Mouse (Mus musculus): Measurements from ENCODE around the gene Brms1l.

GRCm38 (mm10) chr12:55832961-55833360 is 3.2 kb upstream of the Brms1l start:
- TF ChIP-seq RCOR1 (IDR thresholded peaks at IDR 0.05; ENCODE audit: low read depth, low read length) (no peak), POLR2A (IDR thresholded peaks at IDR 0.05; ENCODE audit: control insufficient read depth in 1 of 2, insufficient read depth in 1 of 2, low read depth in 1 of 2, low read length in 2 of 2, poor library complexity in 1 of 2) (no peak), RAD21 (IDR thresholded peaks at IDR 0.05; ENCODE audit: low read depth, low read length) (no peak), POLR2AphosphoS5 (IDR thresholded peaks at IDR 0.05; ENCODE audit: borderline replicate concordance, low read depth, low read length) (no peak), CTCF (IDR thresholded peaks at IDR 0.05 in 2 of 3, conservative IDR thresholded peaks at IDR 0.05 in 1 of 3; ENCODE audit: control insufficient read depth in 1 of 3, insufficient read depth in 1 of 3, low read depth in 2 of 3, low read length in 3 of 3, poor library complexity in 1 of 3, severe bottlenecking in 1 of 3) (no peak)
